Mouse (Mus musculus) lung, postnatal 14 days (tissue): ENCODE data around the gene Zfp488.
A peak's percentile ranks its signal among the peaks of the same experiment; 100 is the strongest.

ENCODE experiments used
- DNase-seq: peaks from one replicate; pipeline ENCODE4 v3.0.0; 2021

Zfp488 gene

DNA sequence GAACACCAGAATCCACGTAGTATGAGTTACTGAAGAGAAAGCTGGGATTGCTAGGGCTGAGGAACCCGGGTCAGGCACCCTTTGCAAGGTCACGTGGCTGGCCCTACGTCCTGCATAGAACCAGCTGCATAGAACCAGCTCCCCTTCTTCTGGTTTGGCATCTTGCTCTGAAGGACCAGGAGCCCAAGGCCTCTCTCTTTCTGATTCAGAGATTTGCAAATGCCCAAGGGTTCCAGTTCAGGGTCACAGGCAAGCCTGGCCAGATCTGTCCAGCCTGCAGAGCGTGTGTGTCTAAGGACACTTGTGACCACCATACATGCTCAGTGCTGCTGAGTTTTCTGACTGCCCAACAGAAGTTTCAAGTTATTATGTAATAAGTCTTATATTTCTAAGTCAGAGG lies 36.3 kb downstream of the Zfp488 start:
- no peak for DNase-seq

DNA sequence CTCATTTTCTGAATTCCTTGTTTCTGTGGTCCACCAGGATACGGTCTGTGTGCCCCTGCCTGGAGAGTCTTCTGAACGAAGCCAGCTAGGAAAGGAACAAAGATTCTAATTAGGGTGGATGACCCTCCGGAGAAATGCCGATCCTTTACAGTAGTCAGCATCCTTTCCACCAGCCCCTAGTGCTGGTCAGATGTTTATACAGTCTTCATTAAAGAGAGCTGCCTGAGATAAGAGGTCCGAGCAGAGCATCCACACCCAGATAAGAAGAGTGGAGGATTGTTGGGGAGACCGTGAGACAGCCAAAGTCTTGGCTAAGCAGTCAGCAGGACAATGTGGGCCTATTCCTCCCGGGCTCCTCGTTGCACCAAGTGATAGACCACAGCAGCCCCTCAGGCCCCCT lies 37.8 kb downstream of the Zfp488 start, which contains the start of gene Gdf2:
Gene Gdf2, plus strand, starts transcription at position 301 of the 400 bp plus-strand sequence.
- DNase-seq = no peak

DNA sequence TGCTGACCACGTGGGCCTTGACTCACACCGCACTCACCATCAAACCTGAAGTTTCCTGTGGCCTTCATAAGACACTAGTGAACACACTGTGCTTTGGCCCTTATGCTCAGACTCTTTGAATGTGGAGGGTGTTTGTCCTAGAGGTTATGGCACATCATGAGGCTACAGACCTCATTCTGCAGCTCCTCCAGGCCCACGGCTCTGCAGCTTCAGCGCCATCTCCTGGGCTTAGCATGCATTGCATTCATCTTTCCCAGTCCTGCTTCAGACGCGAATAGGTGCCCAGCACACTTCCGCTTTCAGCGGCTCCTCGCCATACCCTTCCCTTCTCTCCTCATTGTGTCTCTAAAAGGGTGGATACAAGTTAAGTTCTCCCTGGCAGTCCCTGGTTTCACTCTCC lies 39.4 kb downstream of the Zfp488 start:
- DNase-seq = peak; percentile 66

DNA sequence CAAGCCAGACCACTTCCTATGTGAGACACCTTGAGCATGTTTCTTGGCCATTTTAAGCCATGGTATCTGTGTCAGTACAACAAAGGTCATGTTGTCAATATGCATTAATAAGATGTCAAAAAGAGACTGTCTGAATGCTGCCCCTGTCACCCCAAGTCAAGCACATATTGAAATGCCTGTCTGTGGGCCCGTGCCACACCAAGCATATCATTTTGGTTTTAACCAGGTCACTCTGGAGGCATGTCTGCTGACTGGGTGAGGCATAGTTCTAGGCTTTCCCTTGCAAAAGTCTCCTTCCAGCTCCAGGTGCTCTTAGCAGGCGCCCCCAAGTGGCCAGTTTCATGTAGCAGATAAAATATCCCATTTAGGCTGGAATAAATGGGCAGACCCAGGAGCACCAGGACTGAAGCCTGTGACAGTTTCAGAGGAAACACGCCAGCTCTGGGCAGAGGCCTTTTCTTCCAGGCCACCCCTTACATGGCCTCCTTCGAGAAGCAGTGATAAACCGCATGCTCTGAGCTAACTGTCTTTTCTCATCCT lies 44.7 kb downstream of the Zfp488 start:
- peak; percentile 64 for DNase-seq

DNA sequence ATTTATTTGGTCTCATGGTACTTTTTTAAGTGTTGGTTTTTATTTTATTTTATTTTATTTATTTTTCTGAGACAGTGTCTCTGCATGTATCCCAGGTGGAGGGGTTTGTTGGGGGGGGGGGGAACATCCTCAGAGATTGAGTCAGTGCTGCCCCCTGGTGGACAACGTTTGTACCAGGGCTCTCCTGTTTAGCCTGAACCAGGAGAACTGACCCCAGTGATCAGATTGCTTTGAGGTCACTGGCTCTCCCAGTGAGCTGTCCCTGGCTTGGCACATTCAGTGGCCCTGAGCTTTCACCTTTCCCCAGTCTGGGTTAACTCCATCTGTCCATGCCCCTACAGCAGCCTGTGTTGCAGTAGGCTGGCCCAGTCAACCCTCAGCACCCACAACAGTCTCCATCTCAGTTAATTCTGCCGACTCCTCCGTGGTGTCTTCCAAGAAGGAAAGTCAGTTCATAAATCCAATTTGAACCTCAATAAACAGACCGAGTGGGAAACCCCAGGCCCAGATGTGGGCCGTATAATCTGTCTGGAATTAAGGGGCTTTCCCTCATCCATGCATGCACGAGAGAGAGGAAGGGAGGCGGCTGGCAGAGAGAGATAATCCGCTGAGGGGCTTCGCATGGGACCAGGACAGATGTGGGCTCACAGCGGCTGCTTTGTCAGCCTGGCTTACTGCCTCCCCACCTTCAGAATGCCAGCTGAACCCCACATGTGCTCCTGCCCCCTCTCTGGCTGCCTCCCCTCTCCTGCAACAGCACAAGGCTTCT lies 45.4 kb downstream of the Zfp488 start:
- peak; percentile 81 for DNase-seq

DNA sequence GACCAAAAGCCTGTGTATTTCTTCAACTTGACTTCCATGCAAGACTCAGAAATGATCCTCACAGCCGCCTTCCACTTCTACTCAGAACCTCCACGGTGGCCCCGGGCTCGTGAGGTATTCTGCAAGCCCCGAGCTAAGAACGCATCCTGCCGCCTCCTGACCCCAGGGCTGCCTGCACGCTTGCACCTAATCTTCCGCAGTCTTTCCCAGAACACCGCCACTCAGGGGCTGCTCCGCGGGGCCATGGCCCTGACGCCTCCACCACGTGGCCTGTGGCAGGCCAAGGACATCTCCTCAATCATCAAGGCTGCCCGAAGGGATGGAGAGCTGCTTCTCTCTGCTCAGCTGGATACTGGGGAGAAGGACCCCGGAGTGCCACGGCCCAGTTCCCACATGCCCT lies 46.7 kb downstream of the Zfp488 start:
- DNase-seq = no peak

DNA sequence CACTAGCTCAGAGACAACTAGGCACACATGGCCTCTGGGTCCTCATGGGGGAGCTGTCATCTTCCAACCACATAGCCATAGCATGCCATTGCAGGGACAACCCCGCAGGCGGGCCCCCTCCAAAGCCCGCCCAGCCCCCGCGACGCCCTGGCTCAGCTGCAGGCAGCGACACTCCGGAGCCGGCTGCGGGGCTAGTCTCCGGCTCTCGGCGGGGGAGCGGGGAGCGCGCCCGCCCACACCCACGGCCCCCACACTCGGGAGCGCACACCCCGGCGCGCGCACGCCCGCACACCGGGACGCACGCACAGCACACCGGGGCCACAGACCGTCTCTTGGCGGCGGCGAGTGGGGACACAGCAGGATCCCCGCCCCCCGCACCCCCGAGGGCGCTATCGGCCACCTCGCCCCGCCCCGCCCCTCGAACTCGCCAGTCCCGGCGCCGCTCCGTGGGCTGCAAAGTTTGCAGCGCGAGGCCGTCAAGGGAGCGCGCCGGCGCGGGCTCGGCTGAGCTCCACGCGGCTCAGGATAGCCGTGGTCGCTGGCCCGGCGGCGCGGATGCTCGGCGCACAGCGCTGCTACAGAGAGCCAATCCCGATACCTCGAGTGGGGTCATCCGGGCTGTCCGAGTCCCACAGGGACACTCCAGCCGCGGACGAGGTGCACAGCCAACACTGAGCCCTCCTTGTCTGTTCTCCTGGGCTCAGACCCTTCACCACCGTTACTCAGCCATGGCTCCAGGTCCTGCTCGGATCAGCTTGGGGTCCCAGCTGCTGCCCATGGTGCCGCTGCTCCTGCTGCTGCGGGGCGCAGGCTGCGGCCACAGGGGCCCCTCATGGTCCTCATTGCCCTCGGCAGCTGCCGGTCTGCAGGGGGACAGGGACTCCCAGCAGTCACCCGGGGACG lies 55.1 kb downstream of the Zfp488 start, which contains the start of gene Gdf10:
Gene Gdf10, plus strand, starts transcription at position 420 of the 903 bp plus-strand sequence.
- DNase-seq = peak; percentile 14

DNA sequence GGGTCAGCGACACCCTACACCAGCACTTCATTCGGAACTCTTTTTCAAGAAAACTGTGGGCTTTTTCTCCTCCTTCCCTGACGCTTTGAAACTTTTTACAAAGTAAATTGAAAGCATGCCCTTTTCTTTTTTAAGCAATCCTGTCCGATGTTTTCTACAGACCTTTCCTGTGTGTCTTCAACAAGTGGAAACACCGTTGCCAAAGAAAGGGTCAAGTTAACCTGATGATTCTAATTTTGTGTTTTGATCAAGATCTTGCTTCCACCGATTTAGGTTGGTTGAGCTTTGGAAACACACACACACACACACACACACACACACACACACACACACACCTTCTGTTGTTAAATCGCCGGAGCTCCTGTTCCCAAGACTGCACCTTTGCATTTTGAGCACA lies 55.8 kb downstream of the Zfp488 start:
- no peak for DNase-seq

DNA sequence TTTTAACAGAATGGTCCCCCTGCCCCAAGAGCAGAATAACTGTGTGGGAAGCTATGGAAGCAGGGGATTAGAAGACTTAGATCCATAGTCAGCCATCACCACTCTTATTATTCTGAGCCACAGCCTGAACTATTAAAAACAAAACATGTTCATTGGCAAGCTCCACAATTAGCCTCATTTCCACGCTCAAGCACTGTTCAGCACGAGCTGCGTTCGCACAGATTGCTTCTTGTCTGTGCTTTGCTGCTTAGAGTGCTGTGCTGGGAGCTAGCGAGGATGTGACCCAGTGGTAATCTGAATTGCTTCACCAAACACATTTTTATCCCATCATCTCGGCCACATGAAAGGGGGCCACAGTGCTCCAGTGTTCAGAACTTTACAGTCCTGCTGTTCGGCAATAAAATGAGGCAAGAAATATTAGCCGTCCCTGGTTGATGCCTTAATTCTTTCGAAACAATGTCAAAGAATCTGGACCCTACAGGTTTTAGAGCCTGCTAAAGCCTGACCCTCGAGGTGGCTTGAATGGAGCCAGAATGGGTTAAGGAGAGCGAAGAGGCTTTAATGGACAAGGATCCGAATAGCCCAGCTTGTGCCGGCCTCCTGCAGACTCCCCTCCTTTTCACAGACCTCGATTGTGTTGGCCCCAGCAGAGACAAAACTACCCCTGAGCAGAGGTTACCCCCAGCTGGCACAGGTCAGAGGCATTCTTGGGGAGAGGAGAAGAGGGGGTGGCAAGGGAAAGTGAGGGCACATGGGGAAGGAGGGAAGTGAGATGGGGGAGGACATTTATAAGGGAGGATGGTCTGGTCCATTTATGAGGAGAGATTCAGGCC lies 57.6 kb downstream of the Zfp488 start:
- no peak for DNase-seq
